Mouse (Mus musculus) adrenal gland, adult 2 months (tissue): ENCODE measurements around the gene Ezh1. TPM values are rescaled to one million over a fixed set of nuclear protein-coding genes. Genes with fewer than 3 reads are reported as not detected.

ENCODE experiments used
- DNase-seq: peaks from one replicate; pipeline ENCODE4 v3.0.0; 2021
- polyA plus RNA-seq: library from polyadenylated mRNA; depleted of rRNA; stranded (reverse); fragments of >200 nt; gene quantifications from 2 replicates; pipeline ENCODE4 v1.2.3, GENCODE M21; 2012
- total RNA-seq, 2 experiments: library from RNA; stranded (reverse); gene quantifications; 2 replicates each; pipeline ENCODE4 v1.2.3; 2021

The Ezh1 gene
- total and polyA plus RNA-seq, 3 experiments = 20.1 to 35.0 (median 31.3) TPM

GRCm38 (mm10) chr11:101200986-101201385 lies 25.3 kb downstream of the Ezh1 start:
- DNase-seq = peak; percentile 31

GRCm38 (mm10) chr11:101199555-101199954 lies 26.7 kb downstream of the Ezh1 start:
- no peak for DNase-seq

GRCm38 (mm10) chr11:101196175-101196574 lies 30.1 kb downstream of the Ezh1 start:
- no peak for DNase-seq

GRCm38 (mm10) chr11:101195571-101195970 lies 30.7 kb downstream of the Ezh1 start:
- no peak for DNase-seq

GRCm38 (mm10) chr11:101195101-101195500 lies 31.2 kb downstream of the Ezh1 start:
- DNase-seq = no peak

GRCm38 (mm10) chr11:101194643-101195042 lies 31.6 kb downstream of the Ezh1 start:
- DNase-seq = no peak

- no peak for DNase-seq
These were observed 32.1 kb downstream of the Ezh1 start for GRCm38 (mm10) chr11:101194137-101194536.

GRCm38 (mm10) chr11:101193076-101193475 lies 33.2 kb downstream of the Ezh1 start:
- DNase-seq = no peak

GRCm38 (mm10) chr11:101192646-101193045 lies 33.6 kb downstream of the Ezh1 start:
- no peak for DNase-seq

GRCm38 (mm10) chr11:101191919-101192470 lies 34.3 kb downstream of the Ezh1 start:
- no peak for DNase-seq

GRCm38 (mm10) chr11:101190913-101191907 lies 35.1 kb downstream of the Ezh1 start:
- peak; percentile 21 for DNase-seq

- no peak for DNase-seq
These were observed 35.9 kb downstream of the Ezh1 start for GRCm38 (mm10) chr11:101190181-101190912.

GRCm38 (mm10) chr11:101189495-101190180 lies 36.6 kb downstream of the Ezh1 start:
- peak; percentile 87 for DNase-seq

- DNase-seq = peak; percentile 42
These were observed 38.0 kb downstream of the Ezh1 start for GRCm38 (mm10) chr11:101188166-101188805.

GRCm38 (mm10) chr11:101187541-101187940 lies 38.7 kb downstream of the Ezh1 start:
- no peak for DNase-seq

GRCm38 (mm10) chr11:101186526-101187247 lies 39.6 kb downstream of the Ezh1 start:
- DNase-seq = no peak

- no peak for DNase-seq
These were observed 40.8 kb downstream of the Ezh1 start for GRCm38 (mm10) chr11:101185441-101185840.

GRCm38 (mm10) chr11:101184984-101185383 lies 41.3 kb downstream of the Ezh1 start:
- DNase-seq = no peak

- DNase-seq = no peak
These were observed 43.3 kb downstream of the Ezh1 start for GRCm38 (mm10) chr11:101182771-101183517.

GRCm38 (mm10) chr11:101181961-101182360 lies 44.3 kb downstream of the Ezh1 start:
- no peak for DNase-seq
